28 mouse cellular contexts compared by ENCODE assay signal in the genomic region with DNA sequence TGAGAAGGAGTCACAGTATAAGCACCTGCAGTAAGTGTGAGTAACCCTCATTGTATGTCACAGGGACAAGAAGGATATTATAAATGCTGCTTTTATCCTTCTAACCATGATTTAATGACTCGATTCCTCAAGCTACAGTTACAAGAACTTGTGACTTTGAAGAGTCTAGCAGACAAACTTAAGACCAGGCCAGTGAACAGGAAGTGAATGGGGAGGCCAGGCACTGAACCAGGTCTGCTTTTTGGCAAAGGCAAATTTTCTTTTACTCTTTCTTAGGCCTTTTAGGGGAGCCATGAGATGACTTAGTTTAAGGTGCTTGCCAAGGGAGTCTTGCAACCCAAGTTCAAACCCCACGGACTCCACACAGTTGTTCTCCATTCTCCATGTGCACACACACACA. TPM values are rescaled to one million over a fixed set of nuclear protein-coding genes. Genes with fewer than 3 reads are reported as not detected.
DNase-seq lines count a peak whose midpoint lies in the region; ATAC-seq and TF ChIP-seq lines count a peak whose summit lies in the region.
"Had no signal": no experiment of that assay in that cellular context is flagged by ENCODE, and none has a peak within 500 bp of the region (broad histone marks: within the 10 kb centered on the region; RNA-seq: fewer than 3 reads in every experiment).

No protein-coding gene starts in this region.

- DNase-seq in midbrain, embryonic 10.5 days (ENCODE audit: low spot score): no peak
- DNase-seq in spleen, postnatal 36 days (ENCODE audit: low spot score in 2 of 2): peak; percentile 16 to 20
- no peak for DNase-seq in spleen, postnatal 14 days (ENCODE audit: low spot score in 2 of 2)
- peak; percentile 22 for DNase-seq in splenic B cell, adult 2 months (ENCODE audit: low read depth, low spot score)
- DNase-seq in adrenal gland, adult 8-10 months: no peak
- DNase-seq: adrenal gland, adult 2 months; adrenal gland, postnatal 25 days; cerebellum, adult 18-20 months; cerebellum, adult 9-10 months; cerebellum, postnatal 14 days; gastrocnemius, postnatal 10 days; gastrocnemius, postnatal 36 days; heart, adult 2 months; heart, postnatal 14 days; heart, postnatal 4 days had no signal

- peaks cover 72% of the 10 kb centered on the region for H3K4me1 ChIP-seq in midbrain, embryonic 10.5 days
- H3K4me1 ChIP-seq in midbrain, embryonic 15.5 days: peaks cover 22% of the 10 kb centered on the region
- H3K4me1 ChIP-seq in bone marrow macrophage, adult 2 months (ENCODE audit: control insufficient read depth, insufficient read depth, low read length): peaks cover 77% of the 10 kb centered on the region

- peak overlapping the region; percentile 85 for H3K27ac ChIP-seq in midbrain, embryonic 10.5 days (replicated peaks)
- H3K27ac ChIP-seq in midbrain, embryonic 15.5 days: no peak overlapping the region
- peak overlapping the region; percentile 45 for H3K27ac ChIP-seq in bone marrow macrophage, adult 2 months (ENCODE audit: insufficient read depth, low read depth, low read length)
- H3K27ac ChIP-seq: embryonic facial prominence, embryonic 12.5 days; embryonic facial prominence, embryonic 15.5 days; forebrain, embryonic 12.5 days; forebrain, embryonic 15.5 days; heart, adult 2 months; heart, embryonic 10.5 days; heart, embryonic 13.5 days; hindbrain, embryonic 14.5 days had no signal

- 85% methylated on average over 2 of the region's 2 CpGs for WGBS in midbrain, embryonic 10.5 days
- WGBS in midbrain, embryonic 15.5 days: 87% methylated on average over 2 of the region's 2 CpGs

- no peak for TF ChIP-seq POLR2A in bone marrow macrophage, adult 2 months (IDR thresholded peaks at IDR 0.05; ENCODE audit: borderline replicate concordance, low read depth, low read length)

- H3K27me3 ChIP-seq in midbrain, embryonic 10.5 days (ENCODE audit: low read depth, poor library complexity, severe bottlenecking): peaks cover 36% of the 10 kb centered on the region
- no peaks in the 10 kb centered on the region for H3K27me3 ChIP-seq in midbrain, embryonic 15.5 days (replicated peaks)
- H3K27me3 ChIP-seq in splenic B cell, adult 2 months (ENCODE audit: control insufficient read depth, insufficient read depth, low read length, poor library complexity, severe bottlenecking): no peaks in the 10 kb centered on the region
- H3K27me3 ChIP-seq: embryonic facial prominence, embryonic 15.5 days; forebrain, embryonic 12.5 days; forebrain, embryonic 15.5 days; heart, embryonic 13.5 days had no signal

- H3K4me2 ChIP-seq in midbrain, embryonic 15.5 days: no peak overlapping the region
- H3K4me2 ChIP-seq: embryonic facial prominence, embryonic 12.5 days; embryonic facial prominence, embryonic 15.5 days; forebrain, embryonic 15.5 days; heart, embryonic 13.5 days had no signal

- TF ChIP-seq CTCF in bone marrow macrophage, adult 2 months (IDR thresholded peaks at IDR 0.05; ENCODE audit: low read depth, low read length): no peak

- H3K4me3 ChIP-seq in midbrain, embryonic 10.5 days: no peak overlapping the region
- H3K4me3 ChIP-seq in midbrain, embryonic 15.5 days: no peak overlapping the region
- no peak overlapping the region for H3K4me3 ChIP-seq in bone marrow macrophage, adult 2 months (ENCODE audit: insufficient read depth, low read length)
- H3K4me3 ChIP-seq: embryonic facial prominence, embryonic 12.5 days; embryonic facial prominence, embryonic 15.5 days; forebrain, embryonic 12.5 days; forebrain, embryonic 15.5 days; heart, adult 2 months; heart, embryonic 10.5 days; heart, embryonic 13.5 days had no signal

- H3K9ac ChIP-seq in midbrain, embryonic 15.5 days: no peak overlapping the region
- H3K9ac ChIP-seq: embryonic facial prominence, embryonic 12.5 days; embryonic facial prominence, embryonic 15.5 days; forebrain, embryonic 12.5 days; forebrain, embryonic 15.5 days; heart, embryonic 13.5 days; hindbrain, embryonic 14.5 days had no signal

- H3K36me3 ChIP-seq in midbrain, embryonic 10.5 days: no peaks in the 10 kb centered on the region
- H3K36me3 ChIP-seq in midbrain, embryonic 15.5 days (replicated peaks): no peaks in the 10 kb centered on the region
- H3K36me3 ChIP-seq in splenic B cell, adult 2 months (ENCODE audit: control insufficient read depth, insufficient read depth, low read length, poor library complexity, severe bottlenecking): no peaks in the 10 kb centered on the region
- H3K36me3 ChIP-seq: embryonic facial prominence, embryonic 12.5 days; embryonic facial prominence, embryonic 15.5 days; forebrain, embryonic 12.5 days; forebrain, embryonic 15.5 days; heart, embryonic 10.5 days; heart, embryonic 13.5 days had no signal

- H3K9me3 ChIP-seq in midbrain, embryonic 10.5 days (replicated peaks): no peaks in the 10 kb centered on the region
- no peaks in the 10 kb centered on the region for H3K9me3 ChIP-seq in midbrain, embryonic 15.5 days
- H3K9me3 ChIP-seq: embryonic facial prominence, embryonic 12.5 days; embryonic facial prominence, embryonic 15.5 days; forebrain, embryonic 12.5 days; forebrain, embryonic 15.5 days; heart, embryonic 10.5 days; heart, embryonic 13.5 days had no signal

- ATAC-seq in midbrain, embryonic 15.5 days (replicated peaks): no peak
- ATAC-seq: CD4-positive, CD25-positive, alpha-beta regulatory T cell, adult 4 months; forebrain, embryonic 15.5 days had no signal

RNA-seq across cellular contexts. Expression of a gene that starts 16.2 kb away (rescaled TPM):
- polyA plus RNA-seq in midbrain, embryonic 10.5 days (2016; fragmentation: Nextera tagmentation; extraction: Ambion mirVana): 22.1 and 33.5 TPM in 2 replicates
- polyA plus RNA-seq in midbrain, embryonic 15.5 days (2015; fragmentation: Nextera tagmentation; extraction: Ambion mirVana): 5.2 and 6.2 TPM in 2 replicates
- 1.8 and 2.9 TPM in 2 replicates for polyA plus RNA-seq in bone marrow macrophage, adult 2 months (2012; ENCODE audit: insufficient read depth, insufficient read length, missing spikeins)
- total RNA-seq in adrenal gland, adult 8-10 months (2022): under 1 TPM; 0.09 to 0.16 (median 0.11) TPM
- total RNA-seq: adrenal gland, adult 2 months; adrenal gland, postnatal 25 days; granulocyte monocyte progenitor cell, adult 5-6 weeks; MEL had no signal
- polyA plus RNA-seq: adrenal gland, adult 2 months; CD4-positive, CD25-positive, alpha-beta regulatory T cell, adult 4 months; heart, embryonic 13.5 days; heart, embryonic 16.5 days had no signal

RNA-seq across cellular contexts. Expression of a gene that starts 30.1 kb away (rescaled TPM):
- polyA plus RNA-seq in midbrain, embryonic 10.5 days (2016; fragmentation: Nextera tagmentation; extraction: Ambion mirVana): 9.7 and 9.8 TPM in 2 replicates
- 7.4 and 7.7 TPM in 2 replicates for polyA plus RNA-seq in midbrain, embryonic 15.5 days (2015; fragmentation: Nextera tagmentation; extraction: Ambion mirVana)
- 77.8 and 77.9 TPM in 2 replicates for polyA plus RNA-seq in bone marrow macrophage, adult 2 months (2012; ENCODE audit: insufficient read depth, insufficient read length, missing spikeins)
- total RNA-seq in adrenal gland, adult 8-10 months (2022): 10 to 100 TPM; 15.8 to 30.8 (median 20.0) TPM

Comparison
In these comparisons a context has a peak if more than half of its experiments do, and no peak if none do; other contexts are left out.
1. DNase-seq: peak in spleen, postnatal 36 days (2 of 2) and splenic B cell, adult 2 months (single experiment); none in midbrain, embryonic 10.5 days (single experiment), spleen, postnatal 14 days (0 of 2) and adrenal gland, adult 8-10 months (single experiment).